Comparison of ENCODE assay signal across 8 mouse cellular contexts in genomic region chr13:43615577-43616254, GRCm38 (mm10). TPM values are rescaled to one million over a fixed set of nuclear protein-coding genes. Genes with fewer than 3 reads are reported as not detected.
DNase-seq lines count a peak whose midpoint lies in the region; ATAC-seq lines count a peak whose summit lies in the region.

TSS of gene Rnf182 (plus strand) at chr13:43615710.

- H3K4me2 ChIP-seq in intestine, embryonic 14.5 days (ENCODE audit: low read length) = peak within 1 kb of the TSS; percentile 78

- under 1% methylated on average over 58 of the region's 58 CpGs for WGBS in intestine, embryonic 14.5 days

- intact Hi-C loops in left cerebral cortex, postnatal 14 days (cut with DNase I) = loop anchor here (5.0 kb wide), 1 partner anchor 112 kb away; no protein-coding TSS in a partner anchor

- no peak within 1 kb of the TSS for H3K27ac ChIP-seq in intestine, embryonic 14.5 days (ENCODE audit: low read depth)

- peak within 1 kb of the TSS; percentile 51 for H3K9ac ChIP-seq in intestine, embryonic 14.5 days (ENCODE audit: low read length)

- H3K9me3 ChIP-seq in intestine, embryonic 14.5 days (ENCODE audit: control insufficient read depth, low read length) = no peaks in the 10 kb centered on the region

- H3K4me1 ChIP-seq in intestine, embryonic 14.5 days (replicated peaks; ENCODE audit: control insufficient read depth, insufficient read depth, low read length) = peaks cover 5% of the 10 kb centered on the region; the same call in 1 of the 2 replicates

- 0 out of 2 replicates have a peak, but pooled peaks cover 5% of the 10 kb centered on the region for H3K27me3 ChIP-seq in intestine, embryonic 14.5 days (replicated peaks; ENCODE audit: control insufficient read depth, insufficient read depth, low read length)

- H3K4me3 ChIP-seq in intestine, embryonic 14.5 days (ENCODE audit: low read depth, low read length) = peak within 1 kb of the TSS; percentile 65

- peak; percentile 86 for DNase-seq in adrenal gland, postnatal 14 days
- peak; percentile 93 for DNase-seq in embryo, embryonic 10 days (ENCODE audit: low spot score)
- peak; percentile 68 for DNase-seq in gastrocnemius, postnatal 25 days
- DNase-seq in intestine, embryonic 14.5 days (ENCODE audit: low spot score) = peak; percentile 88
- DNase-seq in left cerebral cortex, postnatal 14 days (ENCODE audit: low spot score in 2 of 2) = peak; percentile 68 to 77
- peak; percentile 83 for DNase-seq in right cerebral cortex, postnatal 25 days
- DNase-seq in spleen, postnatal 14 days (ENCODE audit: low spot score in 2 of 2) = no peak

- no peaks in the 10 kb centered on the region for H3K36me3 ChIP-seq in intestine, embryonic 14.5 days (ENCODE audit: control insufficient read depth, insufficient read depth, low read length)

- peak; percentile 92 for ATAC-seq in intestine, embryonic 14.5 days (replicated peaks; ENCODE audit: low FRiP score, low TSS enrichment, low read depth)
- ATAC-seq in megakaryocyte-erythroid progenitor cell, adult 5-6 weeks (replicated peaks; ENCODE audit: low FRiP score, low TSS enrichment, poor library complexity, severe bottlenecking) = peak; percentile 52; the same call in 1 of the 2 replicates

RNA-seq across cellular contexts. Expression of gene Rnf182, which starts in this region (rescaled TPM):
- total RNA-seq in adrenal gland, postnatal 14 days (2021) = 1.2 and 1.3 TPM in 2 replicates
- under 1 TPM in 1 of 2 experiments, not detected in 1; 0.11 TPM for total RNA-seq in gastrocnemius, postnatal 25 days (2021)
- 1.5 and 2.2 TPM in 2 replicates for polyA plus RNA-seq in intestine, embryonic 14.5 days (2014; fragmentation: Nextera tagmentation; extraction: Ambion mirVana)
- total RNA-seq in left cerebral cortex, postnatal 14 days (2021) = 1 to 10 TPM; 6.3 to 7.6 TPM
- not detected in 2 replicates for total RNA-seq in megakaryocyte-erythroid progenitor cell, adult 5-6 weeks (2014; fragmentation: Nextera tagmentation)
- not detected in 2 replicates for total RNA-seq in megakaryocyte-erythroid progenitor cell, adult 5-6 weeks (2017)

Comparison
In these comparisons a context has a peak if more than half of its experiments do, and no peak if none do; other contexts are left out.
1. Peak in DNase-seq in gastrocnemius, postnatal 25 days; RNA of the gene not detected or under 1 TPM.
2. Peak in ATAC-seq in megakaryocyte-erythroid progenitor cell, adult 5-6 weeks; RNA of the gene not detected or under 1 TPM.
3. DNase-seq: peak in adrenal gland, postnatal 14 days (single experiment), embryo, embryonic 10 days (single experiment), intestine, embryonic 14.5 days (single experiment), left cerebral cortex, postnatal 14 days (2 of 2) and right cerebral cortex, postnatal 25 days (single experiment); none in spleen, postnatal 14 days (0 of 2).